Mouse (Mus musculus) midbrain, embryonic 16.5 days (tissue): ENCODE data around the gene Gal3st2. TPM values are rescaled to one million over a fixed set of nuclear protein-coding genes. Genes with fewer than 3 reads are reported as not detected.
"Not testable (repeated sequence)": the region's sequence is repeated elsewhere in the genome, so short reads cannot be mapped to it uniquely, and the experiment has no call there.

ENCODE experiments used
- ATAC-seq: fragments of 200-750 bp; cut with Nextera tagmentation; 2 replicates; pipeline ENCODE4 v1.8.0; 2017; ENCODE audit warnings: moderate TSS enrichment
- H3K27ac ChIP-seq: fragments of 300-500 bp; sonication (generic); 2 replicates; pipeline ENCODE4 v1.5.1; 2014; ENCODE audit warnings: mild to moderate bottlenecking, low read length, mixed read lengths
- H3K27me3 ChIP-seq: fragments of 300-500 bp; sonication (generic); 2 replicates; pipeline ENCODE4 v1.6.1; 2014; ENCODE audit warnings: low read depth, low read length, mixed read lengths; ENCODE audit not compliant: control insufficient read depth, insufficient read depth
- H3K36me3 ChIP-seq: fragments of 300-500 bp; sonication (generic); 2 replicates; pipeline ENCODE4 v1.6.1; 2014; ENCODE audit warnings: mild to moderate bottlenecking, low read length, moderate library complexity, mixed read lengths; ENCODE audit not compliant: control insufficient read depth, insufficient read depth
- H3K4me1 ChIP-seq: fragments of 300-500 bp; sonication (generic); 2 replicates; pipeline ENCODE4 v1.6.1; 2014; ENCODE audit warnings: mild to moderate bottlenecking, low read length, mixed read lengths; ENCODE audit not compliant: control insufficient read depth, insufficient read depth
- H3K4me2 ChIP-seq: fragments of 300-500 bp; sonication (generic); 2 replicates; pipeline ENCODE4 v1.6.1; 2014; ENCODE audit warnings: mild to moderate bottlenecking, low read length, mixed read lengths
- H3K4me3 ChIP-seq: fragments of 300-500 bp; sonication (generic); 2 replicates; pipeline ENCODE4 v1.5.1; 2014; ENCODE audit warnings: low read depth, mild to moderate bottlenecking, low read length, moderate library complexity, mixed read lengths
- H3K9ac ChIP-seq: fragments of 300-500 bp; sonication (generic); 2 replicates; pipeline ENCODE4 v1.6.1; 2014; ENCODE audit warnings: low read depth, low read length, mixed read lengths
- H3K9me3 ChIP-seq: fragments of 300-500 bp; sonication (generic); replicated peaks from 2 replicates; pipeline ENCODE4 v1.6.1; 2014; ENCODE audit warnings: mild to moderate bottlenecking, low read length, mixed read lengths; ENCODE audit not compliant: control insufficient read depth, poor library complexity, severe bottlenecking
- WGBS: fragments of 180-500 bp; shearing (Covaris S2); extraction: QIAGEN DNeasy Blood & Tissue Kit; methylation state at CpG from one replicate; pipeline ENCODE4 v1.1.7; 2014; 5-methylcytosine and 5-hydroxymethylcytosine counted together
- polyA plus RNA-seq: library from polyadenylated mRNA; unstranded; fragments of >200 nt; fragmentation: Nextera tagmentation; extraction: Ambion mirVana; gene quantifications from 2 replicates; pipeline ENCODE4 v1.2.1, GENCODE M21; 2015

Gal3st2 gene
- polyA plus RNA-seq, 1 experiment from 2014 or later: not detected

DNA sequence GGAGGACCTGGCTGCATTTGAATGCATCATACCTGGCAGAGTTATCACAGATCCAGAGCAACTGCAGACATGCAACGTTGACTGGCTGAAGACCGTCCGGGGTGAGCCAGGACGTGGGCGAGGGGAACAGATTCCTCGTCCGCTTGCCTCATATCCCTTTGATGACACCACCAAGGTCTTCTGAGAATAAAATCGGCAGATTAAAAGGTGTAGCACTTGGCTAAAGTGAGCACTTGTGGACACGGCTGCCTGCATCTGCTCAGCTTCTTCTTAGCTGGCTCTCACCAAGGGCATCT, 34.6 kb upstream of the Gal3st2 start:
- H3K36me3 ChIP-seq: no peaks in the 10 kb centered on the region; the same call in 1 of the 2 replicates
- H3K9me3 ChIP-seq: no peaks in the 10 kb centered on the region
- peak overlapping the region; percentile 85 for H3K4me2 ChIP-seq
- no peak for ATAC-seq
- H3K4me1 ChIP-seq: peaks cover 9% of the 10 kb centered on the region
- 94% methylated on average over 9 of the region's 9 CpGs for WGBS
- H3K27me3 ChIP-seq: no peaks in the 10 kb centered on the region
- H3K4me3 ChIP-seq: peak overlapping the region; percentile 48
- 0 out of 2 replicates have a peak overlapping the region, but pooled peaks have one; percentile 90 for H3K27ac ChIP-seq
- H3K9ac ChIP-seq: no peak overlapping the region

DNA sequence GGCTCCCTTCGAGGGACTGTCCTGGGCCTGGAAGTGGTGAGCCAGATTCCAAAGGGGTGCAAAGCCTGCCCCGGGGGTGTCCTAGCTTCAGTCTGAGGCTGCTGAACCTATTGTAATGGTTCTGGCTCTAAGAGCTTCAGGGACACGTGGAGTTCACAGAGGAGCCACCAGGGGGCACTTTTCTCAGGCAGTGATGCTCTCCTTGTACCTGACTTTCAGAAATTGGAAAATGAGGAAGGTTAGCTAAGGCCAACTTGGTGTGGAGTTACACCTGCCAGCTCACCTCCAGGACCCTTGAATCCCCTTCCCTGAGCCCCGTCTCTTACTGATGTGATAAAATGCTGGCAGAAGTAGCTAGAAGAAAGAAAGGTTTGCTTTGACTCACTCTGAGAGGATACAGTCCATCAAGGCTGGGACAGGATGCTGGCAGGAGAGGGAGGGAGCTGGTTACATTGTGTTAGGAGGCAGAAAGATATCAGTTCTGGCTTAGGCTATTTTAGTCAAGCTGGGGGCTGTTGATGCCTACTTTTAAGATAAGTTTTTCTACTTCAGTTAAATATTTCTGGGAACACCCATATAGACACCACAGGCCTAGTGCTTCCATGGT, 28.2 kb upstream of the Gal3st2 start:
- H3K4me1 ChIP-seq, H3K9ac ChIP-seq, H3K27me3 ChIP-seq, H3K9me3 ChIP-seq, H3K36me3 ChIP-seq, ATAC-seq, H3K27ac ChIP-seq, H3K4me3 ChIP-seq, H3K4me2 ChIP-seq: not testable (repeated sequence)
- WGBS: 72% methylated on average over 2 of the region's 4 CpGs

DNA sequence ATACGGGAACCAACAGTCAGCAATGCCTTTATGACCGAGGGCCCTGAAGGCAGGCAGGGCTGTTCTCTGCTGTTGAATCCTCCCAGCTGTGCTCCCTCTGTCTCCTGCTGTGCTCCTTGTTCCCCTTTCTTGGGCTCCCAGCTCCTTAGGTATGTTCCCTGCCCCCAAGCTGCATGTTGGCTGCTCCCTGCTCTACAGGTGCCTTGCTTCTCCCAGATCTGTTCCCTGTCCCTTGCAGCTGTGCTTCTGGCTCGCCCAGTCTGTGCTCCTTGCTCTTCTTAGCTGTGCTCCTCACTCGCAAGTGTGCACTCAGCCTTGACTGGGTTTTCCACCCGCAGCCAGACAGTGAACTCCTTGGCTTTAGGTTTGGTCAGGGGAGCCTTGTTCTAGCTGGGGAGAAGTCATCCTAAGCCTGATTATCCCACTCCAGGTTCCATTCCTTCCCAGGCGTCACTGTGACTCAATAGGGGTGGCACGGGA, 26.4 kb upstream of the Gal3st2 start:
- Histone ChIP-seq H3K4me1 (no peaks in the 10 kb centered on the region), H3K27ac (no peak overlapping the region), H3K9me3 (no peaks in the 10 kb centered on the region), H3K27me3 (no peaks in the 10 kb centered on the region), H3K36me3 (peaks cover 2% of the 10 kb centered on the region; the same call in 1 of the 2 replicates), H3K4me3 (no peak overlapping the region), H3K4me2 (no peak overlapping the region), H3K9ac (no peak overlapping the region)
- ATAC-seq: no peak
- WGBS: 87% methylated on average over 7 of the region's 7 CpGs

DNA sequence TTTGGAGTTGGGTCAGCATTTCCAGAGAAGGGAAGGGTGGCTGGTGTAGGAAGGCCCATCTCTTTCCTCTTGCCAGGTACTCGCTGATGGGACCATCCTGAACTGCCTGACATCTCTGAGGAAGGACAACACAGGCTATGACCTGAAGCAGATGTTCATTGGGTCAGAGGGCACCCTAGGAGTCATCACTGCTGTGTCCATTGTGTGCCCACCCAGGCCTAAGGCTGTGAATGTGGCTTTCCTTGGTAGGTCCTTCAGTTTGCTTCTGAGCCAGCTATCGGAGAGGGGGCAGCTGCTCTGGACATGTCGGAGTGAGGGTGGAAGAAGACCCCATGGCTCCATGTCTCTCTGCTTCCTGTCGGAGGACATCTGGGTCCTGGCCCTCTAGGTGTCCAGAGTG, 25.9 kb upstream of the Gal3st2 start:
- H3K27me3 ChIP-seq: no peaks in the 10 kb centered on the region
- WGBS: 94% methylated on average over 4 of the region's 4 CpGs
- H3K9ac ChIP-seq: no peak overlapping the region
- H3K4me3 ChIP-seq: no peak overlapping the region
- no peak overlapping the region for H3K27ac ChIP-seq
- H3K9me3 ChIP-seq: no peaks in the 10 kb centered on the region
- H3K4me2 ChIP-seq: no peak overlapping the region
- H3K36me3 ChIP-seq: peaks cover 2% of the 10 kb centered on the region; the same call in 1 of the 2 replicates
- H3K4me1 ChIP-seq: no peaks in the 10 kb centered on the region
- ATAC-seq: no peak

DNA sequence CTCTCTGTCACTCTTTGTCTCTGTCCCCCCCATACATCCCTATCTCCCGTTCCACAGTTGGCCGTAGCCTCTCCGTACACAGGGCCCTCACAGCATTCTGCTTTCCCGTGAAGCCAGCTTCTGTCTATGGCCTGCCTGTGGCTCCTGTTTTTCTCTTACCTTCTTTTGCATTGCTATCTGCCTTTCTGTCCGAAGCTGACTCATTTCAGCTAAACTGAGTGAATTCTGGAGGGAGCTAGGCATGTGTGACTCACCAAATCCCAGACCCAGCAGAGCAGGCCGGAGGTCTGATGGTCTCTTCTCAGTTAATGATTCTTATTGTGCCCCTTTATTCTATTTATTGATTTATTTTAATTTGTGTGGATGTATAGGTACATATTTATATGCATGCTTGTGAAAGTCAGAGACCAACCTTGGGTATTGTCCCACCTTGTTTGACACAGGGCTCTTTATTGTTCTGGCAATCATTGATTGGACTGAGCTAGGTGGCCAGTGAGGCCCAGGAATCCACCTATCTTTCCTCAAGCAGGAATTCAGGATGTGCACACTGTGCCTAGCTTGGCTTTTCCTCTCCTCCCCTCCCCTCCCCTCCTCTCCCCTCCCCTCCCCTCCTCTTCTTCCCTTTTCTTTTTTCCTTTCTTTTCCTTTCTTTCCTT, 25.1 kb upstream of the Gal3st2 start:
- WGBS: 92% methylated on average over 6 of the region's 6 CpGs
- no peak for ATAC-seq
- no peaks in the 10 kb centered on the region for H3K27me3 ChIP-seq
- peaks cover 2% of the 10 kb centered on the region; the same call in 1 of the 2 replicates for H3K36me3 ChIP-seq
- no peak overlapping the region for H3K9ac ChIP-seq
- no peaks in the 10 kb centered on the region for H3K4me1 ChIP-seq
- H3K4me2 ChIP-seq: no peak overlapping the region
- H3K27ac ChIP-seq: no peak overlapping the region
- no peaks in the 10 kb centered on the region for H3K9me3 ChIP-seq
- H3K4me3 ChIP-seq: no peak overlapping the region

DNA sequence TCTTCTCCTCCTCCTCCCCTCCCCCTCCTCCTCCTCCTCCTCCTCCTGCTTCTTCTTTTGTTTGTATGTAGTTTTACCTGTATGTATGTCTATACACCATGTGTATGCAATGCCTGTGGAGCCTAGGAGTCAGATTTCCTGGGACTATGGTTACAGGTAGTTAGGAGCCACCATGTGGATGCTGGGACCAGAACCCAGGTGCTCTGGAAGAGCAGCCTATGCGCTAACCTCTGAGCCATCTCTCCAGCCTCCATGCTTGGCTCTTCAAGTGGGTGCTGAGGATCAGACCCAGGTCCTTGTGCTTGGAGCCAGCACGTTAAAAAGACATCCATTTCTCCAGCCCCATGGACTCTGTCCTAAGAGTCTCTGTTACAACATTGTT, 24.6 kb upstream of the Gal3st2 start:
- H3K27ac ChIP-seq: no peak overlapping the region
- H3K4me1 ChIP-seq: no peaks in the 10 kb centered on the region
- WGBS: 96% methylated on average over 2 of the region's 2 CpGs
- H3K4me2 ChIP-seq: no peak overlapping the region
- H3K9ac ChIP-seq: no peak overlapping the region
- no peak overlapping the region for H3K4me3 ChIP-seq
- H3K27me3 ChIP-seq: no peaks in the 10 kb centered on the region
- peaks cover 2% of the 10 kb centered on the region; the same call in 1 of the 2 replicates for H3K36me3 ChIP-seq
- no peaks in the 10 kb centered on the region for H3K9me3 ChIP-seq
- no peak for ATAC-seq

DNA sequence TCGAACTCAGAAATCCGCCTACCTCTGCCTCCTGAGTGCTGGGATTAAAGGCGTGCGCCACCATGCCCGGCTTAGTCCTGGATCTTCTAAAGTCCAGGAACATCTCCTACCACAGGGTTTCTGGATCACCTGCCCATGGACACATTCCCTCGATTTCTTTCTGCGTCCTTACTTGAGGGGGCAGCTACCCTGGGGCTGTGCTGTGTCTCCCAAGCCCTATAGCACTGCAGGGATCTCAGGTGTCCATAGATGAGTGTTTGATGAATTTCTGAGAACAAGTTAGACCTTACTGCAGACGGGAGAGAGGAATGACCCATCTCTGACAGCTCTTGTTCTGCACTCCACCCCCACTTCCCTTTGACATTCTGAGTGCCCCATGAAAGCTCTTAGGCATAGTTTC, 23.8 kb upstream of the Gal3st2 start:
- WGBS: 88% methylated on average over 8 of the region's 8 CpGs
- ATAC-seq: no peak
- Histone ChIP-seq H3K27me3 (no peaks in the 10 kb centered on the region), H3K4me1 (no peaks in the 10 kb centered on the region), H3K4me2 (no peak overlapping the region), H3K9me3 (no peaks in the 10 kb centered on the region), H3K27ac (no peak overlapping the region), H3K4me3 (no peak overlapping the region), H3K36me3 (peaks cover 2% of the 10 kb centered on the region; the same call in 1 of the 2 replicates), H3K9ac (no peak overlapping the region)

DNA sequence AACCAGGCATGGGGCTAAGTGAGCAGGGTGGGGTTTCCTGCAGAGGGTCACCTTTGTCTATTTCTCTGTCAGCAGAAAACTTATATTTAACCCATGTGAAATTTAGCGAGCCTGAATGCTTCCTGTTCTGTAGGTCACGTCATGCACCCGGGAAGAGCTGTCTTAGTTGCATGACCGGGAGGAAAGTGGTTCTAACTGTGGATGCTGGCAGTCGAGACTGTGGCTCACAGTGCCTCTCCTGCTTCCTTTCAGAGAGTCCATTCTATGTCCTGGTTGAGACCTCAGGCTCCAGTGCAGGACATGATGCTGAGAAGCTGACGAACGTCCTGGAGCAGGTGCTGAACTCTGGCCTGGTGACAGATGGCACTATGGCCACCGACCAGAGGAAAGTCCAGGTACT, 22.5 kb upstream of the Gal3st2 start:
- 91% methylated on average over 8 of the region's 8 CpGs for WGBS
- not testable (repeated sequence) for H3K4me2 ChIP-seq, H3K4me3 ChIP-seq, H3K4me1 ChIP-seq, H3K27me3 ChIP-seq, ATAC-seq, H3K27ac ChIP-seq, H3K36me3 ChIP-seq, H3K9me3 ChIP-seq, H3K9ac ChIP-seq

DNA sequence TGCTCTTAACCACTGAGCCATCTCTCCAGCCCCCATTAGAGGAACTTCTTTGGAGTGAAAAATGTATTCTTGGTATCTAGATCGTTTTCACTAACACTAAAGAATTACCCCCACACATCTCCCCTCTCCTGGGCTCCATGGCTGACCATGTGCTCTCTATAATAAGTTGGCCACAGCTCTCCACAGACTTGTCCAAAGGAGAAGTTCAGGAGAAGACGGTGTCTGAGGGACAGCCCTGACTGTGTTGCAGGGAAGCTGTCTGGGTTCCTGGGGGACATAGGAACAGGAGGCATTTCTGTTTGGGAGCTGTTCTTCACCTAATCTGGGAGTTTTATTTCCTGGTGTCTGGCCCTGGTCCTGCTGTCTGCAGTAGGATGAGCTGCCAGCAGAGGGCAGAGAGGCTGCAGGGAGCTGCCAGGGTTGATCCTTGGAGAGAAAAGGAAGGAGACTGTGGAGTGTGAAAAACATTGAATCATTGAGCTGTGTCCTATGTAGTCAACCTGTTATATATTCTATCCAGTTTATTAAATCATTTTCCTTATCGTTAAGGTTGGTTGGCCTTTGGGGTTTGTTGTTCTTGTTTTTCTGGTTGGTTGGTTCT, 15.2 kb upstream of the Gal3st2 start:
- H3K9ac ChIP-seq, H3K4me1 ChIP-seq, H3K27ac ChIP-seq, H3K4me2 ChIP-seq, H3K27me3 ChIP-seq, H3K9me3 ChIP-seq, H3K36me3 ChIP-seq, H3K4me3 ChIP-seq: not testable (repeated sequence)
- ATAC-seq: 0 out of 2 replicates have a peak, but pooled peaks have one; percentile 45
- WGBS: 36% methylated on average over 1 of the region's 3 CpGs
